Mouse (Mus musculus): ENCODE measurements around the gene Sec31a.

DNA sequence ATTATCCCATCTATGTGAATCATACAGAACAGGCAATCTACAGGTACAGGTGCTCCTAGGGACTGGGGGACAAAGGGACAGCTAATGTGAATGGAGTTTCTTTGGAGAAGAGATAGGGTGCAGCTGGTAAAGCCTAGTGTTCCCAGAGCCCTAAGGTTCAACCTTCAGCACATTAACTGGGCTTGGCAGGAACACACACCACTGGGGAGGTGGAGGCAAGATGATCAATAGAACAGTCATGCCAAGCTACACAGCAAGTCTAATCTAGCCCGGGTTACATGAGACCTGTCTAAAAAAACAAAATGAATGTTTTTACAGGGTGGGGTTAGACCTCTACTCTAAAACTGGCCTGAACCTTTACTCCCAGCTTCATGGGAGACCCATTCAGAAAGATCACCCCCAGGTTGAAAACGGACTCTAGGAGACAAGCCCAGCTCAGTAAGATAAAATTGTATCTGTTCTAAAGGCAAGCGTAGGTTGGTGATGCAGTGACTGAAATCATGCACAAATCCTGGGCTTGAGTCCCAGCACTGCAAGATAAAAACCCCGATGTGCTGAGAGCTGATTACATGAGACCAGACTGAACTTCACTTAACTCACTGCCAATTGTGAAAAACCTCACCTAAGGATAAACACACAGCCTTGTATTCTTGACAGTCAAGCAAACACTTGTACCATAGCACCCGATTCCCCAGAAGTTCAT lies 12.1 kb upstream of the Sec31a start:
- no peak for TF ChIP-seq CTCF (IDR thresholded peaks at IDR 0.05; ENCODE audit: control insufficient read depth, insufficient read depth, low read length)
- no peak for TF ChIP-seq POLR2A (IDR thresholded peaks at IDR 0.05; ENCODE audit: borderline replicate concordance, control insufficient read depth, low read depth, low read length)
